Mouse (Mus musculus) liver, embryonic 14.5 days (tissue): ENCODE data around the gene Abca7. TPM values are rescaled to one million over a fixed set of nuclear protein-coding genes. Genes with fewer than 3 reads are reported as not detected.
"Not testable (repeated sequence)": the region's sequence is repeated elsewhere in the genome, so short reads cannot be mapped to it uniquely, and the experiment has no call there.

Experiments used
- ATAC-seq: fragments of 200-750 bp; cut with Nextera tagmentation; 2 replicates; pipeline ENCODE4 v1.8.0; 2017; ENCODE audit warnings: moderate number of reproducible peaks, mild to moderate bottlenecking, moderate library complexity; ENCODE audit not compliant: insufficient read depth
- DNase-seq, 3 experiments: peaks; one replicate each; pipeline ENCODE4 v3.0.0-alpha.2; 2012 to 2013; ENCODE audit warnings: low read depth in 3 of 3, low spot score in 3 of 3
- H3K27ac ChIP-seq: fragments of 300-500 bp; sonication (generic); 2 replicates; pipeline ENCODE4 v1.5.1; 2014; ENCODE audit warnings: moderate library complexity, mild to moderate bottlenecking, control low read depth, inconsistent platforms
- H3K27me3 ChIP-seq: fragments of 300-500 bp; sonication (generic); 2 replicates; pipeline ENCODE4 v1.6.1; 2014; ENCODE audit warnings: mild to moderate bottlenecking, low read length, moderate library complexity; ENCODE audit not compliant: control insufficient read depth, insufficient read depth
- H3K36me3 ChIP-seq: fragments of 300-500 bp; sonication (generic); replicated peaks from 2 replicates; pipeline ENCODE4 v1.6.1; 2014; ENCODE audit warnings: low read depth; ENCODE audit not compliant: control insufficient read depth, insufficient read depth
- H3K4me1 ChIP-seq, 2 experiments: fragments of 200-500 bp in 1 of 2; fragments of 300-500 bp in 1 of 2; sonication (generic) in 1 of 2; replicated peaks; 2 replicates each; pipeline ENCODE4 v1.6.1; 2012 to 2014; ENCODE audit warnings: antibody characterized with exemption in 1 of 2, inconsistent platforms in 1 of 2, low read length in 1 of 2; ENCODE audit not compliant: control insufficient read depth in 2 of 2, insufficient read depth in 2 of 2
- H3K4me2 ChIP-seq: fragments of 300-500 bp; sonication (generic); 2 replicates; pipeline ENCODE4 v1.6.1; 2014; ENCODE audit warnings: low read depth, mild to moderate bottlenecking, control low read depth, moderate library complexity
- H3K4me3 ChIP-seq, 2 experiments: fragments of 200-500 bp in 1 of 2; fragments of 300-500 bp in 1 of 2; sonication (generic) in 1 of 2; 2 replicates each; pipeline ENCODE4 v1.5.1; 2012 to 2014; ENCODE audit warnings: low read depth in 2 of 2, low read length in 2 of 2, mild to moderate bottlenecking in 2 of 2, control low read depth in 1 of 2, inconsistent platforms in 1 of 2, moderate library complexity in 1 of 2; ENCODE audit not compliant: insufficient read depth in 1 of 2
- H3K9ac ChIP-seq: fragments of 300-500 bp; sonication (generic); replicated peaks from 2 replicates; pipeline ENCODE4 v1.6.1; 2014; ENCODE audit warnings: mild to moderate bottlenecking, control low read depth, moderate library complexity
- H3K9me3 ChIP-seq: fragments of 300-500 bp; sonication (generic); 2 replicates; pipeline ENCODE4 v1.6.1; 2016; ENCODE audit warnings: low read length, mixed read lengths; ENCODE audit not compliant: control insufficient read depth
- CTCF ChIP-seq: IDR thresholded peaks from 2 replicates; pipeline ENCODE4 v1.5.1; 2016; ENCODE audit warnings: antibody characterized with exemption, low read depth, control low read depth
- EP300 ChIP-seq: IDR thresholded peaks from 2 replicates; pipeline ENCODE4 v1.6.1; 2016; ENCODE audit warnings: antibody characterized with exemption, low read depth
- WGBS: fragments of 180-500 bp; shearing (Covaris S2); extraction: QIAGEN DNeasy Blood & Tissue Kit; methylation state at CpG from one replicate; pipeline ENCODE4 v1.1.7; 2014; ENCODE audit not compliant: insufficient replicate concordance; 5-methylcytosine and 5-hydroxymethylcytosine counted together
- polyA plus RNA-seq, 2 experiments: library from polyadenylated mRNA; depleted of rRNA in 1 of 2; stranded (reverse) in 1 of 2; unstranded in 1 of 2; fragments of >200 nt; fragmentation: Nextera tagmentation in 1 of 2; extraction: Ambion mirVana in 1 of 2; gene quantifications; 2 replicates each; pipeline versions ENCODE4 v1.2.1 to v1.2.3; 2012 to 2014

The Abca7 gene
- polyA plus RNA-seq, 2 experiments, result 4.9 to 11.2 TPM

DNA sequence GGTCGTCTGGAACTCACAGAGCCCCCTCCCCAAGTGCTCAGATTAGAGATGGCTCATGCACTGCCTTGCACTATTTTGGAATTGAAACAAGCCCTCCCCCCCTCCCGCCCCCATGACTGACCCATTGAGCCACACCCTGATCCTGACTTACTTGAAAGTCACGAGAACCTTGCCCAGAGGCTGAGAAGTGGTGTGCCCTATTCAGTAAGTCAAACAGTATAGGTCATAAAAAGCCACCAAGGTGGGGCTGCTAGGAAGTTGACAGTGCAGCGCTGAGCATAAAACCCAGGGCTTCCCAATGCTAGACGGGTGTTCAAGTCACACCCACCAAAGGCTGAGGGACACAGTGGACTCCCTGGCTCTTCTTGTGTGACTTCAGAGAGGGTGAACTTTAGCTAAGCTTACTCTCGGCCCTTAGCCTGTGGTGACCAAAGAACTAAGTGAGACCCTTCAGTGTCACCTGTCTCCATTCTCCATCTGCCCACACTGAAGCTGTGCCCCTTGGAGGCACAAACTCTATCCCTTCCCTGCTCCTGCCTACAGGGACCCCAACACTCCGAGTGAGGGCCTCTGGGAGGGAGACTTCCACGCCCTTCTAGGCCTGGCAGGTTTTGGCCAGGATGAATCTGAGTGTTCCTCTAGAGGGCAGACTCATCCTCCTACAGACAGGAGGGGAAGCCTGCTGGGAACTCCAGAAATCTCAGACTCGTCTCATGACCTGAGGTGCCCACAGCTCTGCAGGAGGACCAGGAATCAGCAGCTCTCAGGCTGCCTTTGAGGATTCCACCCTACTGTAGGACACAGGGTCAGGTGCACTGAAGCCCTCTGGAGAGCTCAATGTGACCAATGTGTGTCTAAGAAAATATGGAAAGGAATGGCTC is 37.5 kb downstream of the Abca7 start:
- no peak overlapping the region for H3K27ac ChIP-seq
- no peak for DNase-seq
- H3K4me1 ChIP-seq, result peaks cover 12 to 17% of the 10 kb centered on the region in 2 experiments; a peak in 3 of 4 replicates
- H3K9me3 ChIP-seq, result no peaks in the 10 kb centered on the region
- peaks cover 28% of the 10 kb centered on the region for H3K36me3 ChIP-seq
- H3K4me2 ChIP-seq, result no peak overlapping the region
- 11% methylated on average over 9 of the region's 9 CpGs for WGBS
- H3K9ac ChIP-seq, result no peak overlapping the region
- H3K27me3 ChIP-seq, result no peaks in the 10 kb centered on the region
- H3K4me3 ChIP-seq, result no peak overlapping the region
- no peak for TF ChIP-seq EP300
- peak; percentile 68 for TF ChIP-seq CTCF
- 0 out of 2 replicates have a peak, but pooled peaks have one; percentile 19 for ATAC-seq

DNA sequence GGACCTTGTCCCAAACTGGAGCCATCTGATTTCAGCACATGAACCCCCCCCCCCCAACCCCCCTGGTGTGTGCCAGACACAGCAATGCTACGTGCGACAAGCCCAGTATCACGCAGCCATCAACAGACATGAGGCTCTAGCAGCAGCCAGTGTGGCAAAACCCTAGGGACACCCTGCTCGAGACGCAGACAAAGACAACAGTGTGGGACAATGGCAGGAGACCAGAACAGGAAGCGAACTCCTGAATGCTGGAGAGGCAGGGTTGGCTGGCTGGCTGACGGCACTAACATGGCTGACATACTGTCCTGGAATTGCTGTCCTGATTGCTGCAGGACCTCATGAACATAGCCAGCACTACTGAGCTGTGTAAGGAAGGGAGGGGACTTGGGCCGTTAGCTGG is 38.9 kb downstream of the Abca7 start:
- WGBS, result 78% methylated on average over 8 of the region's 8 CpGs
- H3K36me3 ChIP-seq, result peaks cover 28% of the 10 kb centered on the region
- DNase-seq (no peak), ATAC-seq (no peak)
- H3K4me3 ChIP-seq, result no peak overlapping the region
- H3K9ac ChIP-seq, result no peak overlapping the region
- H3K27me3 ChIP-seq, result no peaks in the 10 kb centered on the region
- no peak overlapping the region for H3K4me2 ChIP-seq
- H3K4me1 ChIP-seq, result peaks cover 15 to 21% of the 10 kb centered on the region in 2 experiments
- H3K27ac ChIP-seq, result no peak overlapping the region
- no peaks in the 10 kb centered on the region for H3K9me3 ChIP-seq
- TF ChIP-seq EP300 (no peak), CTCF (no peak)

DNA sequence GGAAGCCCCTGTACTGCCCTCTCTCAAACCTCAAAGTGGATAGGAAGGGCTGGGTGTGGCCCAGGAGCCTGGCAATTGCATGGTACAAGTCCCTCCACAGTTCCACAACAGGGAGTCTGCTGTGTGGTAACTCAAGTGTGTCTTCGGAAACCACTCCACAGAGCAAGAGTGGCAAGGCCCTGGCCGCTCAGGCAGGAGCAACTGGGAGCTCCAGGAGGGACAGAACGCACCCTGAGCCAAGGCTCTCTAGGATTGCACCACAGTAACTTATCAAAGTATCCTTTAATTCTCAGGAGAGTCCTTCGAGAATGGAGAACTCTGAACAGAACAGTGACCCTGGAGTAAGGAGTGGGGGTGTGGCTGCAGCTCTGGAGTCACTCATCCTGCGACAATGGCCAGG is 39.4 kb downstream of the Abca7 start:
- Histone ChIP-seq H3K4me3 (no peak overlapping the region), H3K9ac (no peak overlapping the region), H3K4me1 (peaks cover 16 to 22% of the 10 kb centered on the region in 2 experiments), H3K27ac (no peak overlapping the region), H3K9me3 (no peaks in the 10 kb centered on the region), H3K36me3 (peaks cover 28% of the 10 kb centered on the region), H3K27me3 (no peaks in the 10 kb centered on the region), H3K4me2 (no peak overlapping the region)
- no peak for TF ChIP-seq EP300
- TF ChIP-seq CTCF, result no peak
- ATAC-seq, result no peak
- WGBS, result 74% methylated on average over 5 of the region's 5 CpGs
- no peak for DNase-seq

DNA sequence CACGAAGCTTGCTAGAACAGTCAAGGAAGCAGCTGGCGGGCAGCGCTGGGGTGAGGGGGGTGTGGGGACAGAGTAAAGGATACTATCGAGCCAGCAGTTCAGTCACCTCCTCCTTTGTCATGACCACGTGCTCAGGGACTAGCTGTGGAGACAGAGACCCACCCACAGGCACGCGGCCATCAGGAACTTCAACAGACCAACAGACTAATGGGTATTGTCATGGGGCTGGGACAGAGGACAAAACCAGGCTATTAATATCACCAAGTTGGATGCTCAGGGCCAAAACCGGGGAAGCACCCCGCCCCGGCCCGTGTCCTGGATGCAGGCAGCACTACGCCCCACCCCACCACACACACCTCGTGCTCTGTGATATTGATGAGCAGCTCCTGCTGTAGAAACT is 40.5 kb downstream of the Abca7 start:
- Histone ChIP-seq H3K36me3 (peaks cover 28% of the 10 kb centered on the region), H3K9ac (no peak overlapping the region), H3K4me1 (peaks cover 16 to 22% of the 10 kb centered on the region in 2 experiments), H3K9me3 (no peaks in the 10 kb centered on the region), H3K4me3 (no peak overlapping the region), H3K27ac (no peak overlapping the region), H3K4me2 (no peak overlapping the region), H3K27me3 (no peaks in the 10 kb centered on the region)
- DNase-seq (no peak), ATAC-seq (no peak)
- WGBS, result 86% methylated on average over 13 of the region's 13 CpGs
- TF ChIP-seq EP300 (no peak), CTCF (no peak)

DNA sequence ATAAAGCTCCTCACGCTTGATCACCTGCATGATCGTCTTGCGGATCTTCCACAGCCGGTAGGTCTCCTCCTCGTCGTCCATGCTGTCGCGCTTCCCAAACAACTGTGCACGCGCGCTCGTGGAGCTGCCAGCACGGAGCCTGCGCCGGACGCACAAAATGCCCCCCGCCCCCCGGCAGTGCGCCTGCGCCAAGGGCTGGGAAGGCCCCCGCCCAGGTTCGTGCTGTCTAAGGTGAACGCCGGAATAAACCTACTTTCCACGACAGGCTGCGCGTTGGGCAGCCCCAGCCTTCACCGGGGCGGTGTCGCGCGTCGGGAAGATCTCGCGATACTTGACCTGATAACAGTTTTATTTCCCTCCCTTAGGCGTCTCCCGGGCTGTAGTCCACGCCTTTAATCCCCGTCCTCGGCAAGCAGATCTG is 43.3 kb downstream of the Abca7 start, which contains the start of gene Polr2e:
TSS of gene Polr2e (minus strand) at position 237 of the 421 bp plus-strand sequence.
- H3K27me3 ChIP-seq, result no peaks in the 10 kb centered on the region
- DNase-seq (peak; percentile 94 to 96 (median 94)), ATAC-seq (peak; percentile 98)
- WGBS, result under 1% methylated on average over 40 of the region's 40 CpGs
- peak within 1 kb of the TSS; percentile 63 for H3K27ac ChIP-seq
- peaks cover 5 to 9% of the 10 kb centered on the region in 2 experiments for H3K4me1 ChIP-seq
- peak within 1 kb of the TSS; percentile 93 to 95 for H3K4me3 ChIP-seq
- peaks cover 28% of the 10 kb centered on the region for H3K36me3 ChIP-seq
- peak within 1 kb of the TSS; percentile 94 for H3K9ac ChIP-seq
- H3K4me2 ChIP-seq, result peak within 1 kb of the TSS; percentile 97
- peak; percentile 39 for TF ChIP-seq CTCF
- peak; percentile 81 for TF ChIP-seq EP300
- no peaks in the 10 kb centered on the region for H3K9me3 ChIP-seq

DNA sequence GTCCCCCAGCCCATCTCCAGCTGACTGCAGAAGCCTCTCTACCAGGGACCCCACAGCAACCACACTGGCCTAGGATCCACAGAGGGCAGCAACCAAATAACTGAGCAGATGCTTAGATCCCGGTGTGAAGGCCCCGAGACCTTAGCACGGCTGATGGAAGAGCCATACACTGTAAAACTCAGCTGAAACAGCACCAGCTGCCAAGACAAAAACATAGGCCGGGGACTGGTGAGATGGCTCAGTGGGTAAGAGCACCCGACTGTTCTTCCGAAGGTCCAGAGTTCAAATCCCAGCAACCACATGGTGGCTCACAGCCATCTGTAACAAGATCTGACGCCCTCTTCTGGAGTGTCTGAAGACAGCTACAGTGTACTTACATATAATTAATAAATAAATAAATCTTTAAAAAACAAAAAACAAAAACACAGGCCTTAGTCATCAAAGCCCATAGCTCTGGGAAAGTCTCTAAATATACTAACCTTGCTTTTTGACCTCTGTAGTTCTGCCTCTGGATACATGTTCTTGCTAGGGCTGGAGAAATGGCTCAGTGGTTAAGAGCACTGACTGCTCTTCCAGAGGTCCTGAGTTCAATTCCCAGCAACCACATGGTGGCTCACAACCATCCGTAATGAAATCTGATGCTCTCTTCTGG is 45.2 kb downstream of the Abca7 start:
- H3K9me3 ChIP-seq, H3K27ac ChIP-seq, ATAC-seq, H3K9ac ChIP-seq, H3K4me1 ChIP-seq, H3K4me3 ChIP-seq, H3K27me3 ChIP-seq, DNase-seq, H3K4me2 ChIP-seq: not testable (repeated sequence)
- peaks cover 13% of the 10 kb centered on the region for H3K36me3 ChIP-seq
- 78% methylated on average over 8 of the region's 8 CpGs for WGBS
